In genomic region chr2:102155306-102156015, GRCm38 (mm10) we compare ENCODE assay signal across 17 mouse cellular contexts. TPM values are rescaled to one million over a fixed set of nuclear protein-coding genes. Genes with fewer than 3 reads are reported as not detected.
A peak's percentile ranks its signal among the peaks of the same experiment; 100 is the strongest.
DNase-seq lines count a peak whose midpoint lies in the region; ATAC-seq and TF ChIP-seq lines count a peak whose summit lies in the region.
"Had no signal": no experiment of that assay in that cellular context is flagged by ENCODE, and none has a peak within 500 bp of the region (broad histone marks: within the 10 kb centered on the region; RNA-seq: fewer than 3 reads in every experiment).

No protein-coding gene starts in this region.

- no peak overlapping the region for H3K9ac ChIP-seq in forebrain, embryonic 14.5 days (ENCODE audit: low read length)
- H3K9ac ChIP-seq in forebrain, embryonic 15.5 days (replicated peaks) = no peak overlapping the region
- no peak overlapping the region for H3K9ac ChIP-seq in lung, embryonic 14.5 days
- no peak overlapping the region for H3K9ac ChIP-seq in limb, embryonic 15.5 days
- H3K9ac ChIP-seq: liver, embryonic 14.5 days had no signal

- H3K9me3 ChIP-seq in forebrain, embryonic 14.5 days (replicated peaks; ENCODE audit: control insufficient read depth, low read length) = no peaks in the 10 kb centered on the region
- H3K9me3 ChIP-seq in forebrain, embryonic 15.5 days = no peaks in the 10 kb centered on the region
- H3K9me3 ChIP-seq in lung, embryonic 14.5 days (ENCODE audit: low read depth, low read length) = no peaks in the 10 kb centered on the region
- no peaks in the 10 kb centered on the region for H3K9me3 ChIP-seq in limb, embryonic 15.5 days

- H3K4me1 ChIP-seq in forebrain, embryonic 14.5 days (ENCODE audit: control insufficient read depth, insufficient read depth, low read length) = peaks cover 4% of the 10 kb centered on the region; the same call in 1 of the 2 replicates
- peaks cover 21% of the 10 kb centered on the region for H3K4me1 ChIP-seq in forebrain, embryonic 15.5 days
- peaks cover 51% of the 10 kb centered on the region for H3K4me1 ChIP-seq in kidney, adult 2 months (ENCODE audit: control insufficient read depth, insufficient read depth, low read length)
- H3K4me1 ChIP-seq in lung, embryonic 14.5 days (ENCODE audit: insufficient read depth) = peaks cover 23% of the 10 kb centered on the region
- H3K4me1 ChIP-seq in limb, embryonic 15.5 days = peaks cover 41% of the 10 kb centered on the region

- H3K27ac ChIP-seq in forebrain, embryonic 14.5 days (ENCODE audit: low read depth, low read length) = no peak overlapping the region
- H3K27ac ChIP-seq in forebrain, embryonic 15.5 days (replicated peaks) = no peak overlapping the region
- H3K27ac ChIP-seq in kidney, adult 2 months (ENCODE audit: insufficient read depth, low read depth, low read length) = peak overlapping the region; percentile 85
- H3K27ac ChIP-seq in lung, embryonic 14.5 days (ENCODE audit: low read depth) = no peak overlapping the region
- 0 out of 2 replicates have a peak overlapping the region, but pooled peaks have one; percentile 5 for H3K27ac ChIP-seq in limb, embryonic 15.5 days
- H3K27ac ChIP-seq: left cerebral cortex, adult 2 months; liver, embryonic 14.5 days had no signal

- DNase-seq in forebrain, embryonic 14.5 days (ENCODE audit: low spot score) = no peak
- peak; percentile 34 for DNase-seq in kidney, adult 2 months
- DNase-seq in kidney, adult 18-20 months = no peak
- DNase-seq in lung, embryonic 14.5 days = no peak
- DNase-seq in lung, adult 18-20 months = no peak
- no peak for DNase-seq in testis, postnatal 14 days (ENCODE audit: low spot score)
- DNase-seq: cerebellum, adult 11-12 months; cerebellum, postnatal 36 days; thymus, postnatal 14 days had no signal

- H3K4me2 ChIP-seq in forebrain, embryonic 14.5 days (ENCODE audit: low read length) = no peak overlapping the region
- no peak overlapping the region for H3K4me2 ChIP-seq in forebrain, embryonic 15.5 days (replicated peaks)
- H3K4me2 ChIP-seq in lung, embryonic 14.5 days = no peak overlapping the region
- H3K4me2 ChIP-seq in limb, embryonic 15.5 days = no peak overlapping the region
- H3K4me2 ChIP-seq: heart, embryonic 11.5 days; midbrain, embryonic 11.5 days had no signal

- TF ChIP-seq POLR2A in kidney, adult 2 months (IDR thresholded peaks at IDR 0.05; ENCODE audit: low read depth, low read length) = no peak

- peak; percentile 42; the same call in 1 of the 2 replicates for ATAC-seq in forebrain, embryonic 14.5 days
- ATAC-seq in forebrain, embryonic 15.5 days (replicated peaks) = no peak
- ATAC-seq in lung, embryonic 14.5 days (ENCODE audit: insufficient read depth) = peak; percentile 4; the same call in 1 of the 2 replicates
- no peak for ATAC-seq in limb, embryonic 15.5 days (ENCODE audit: insufficient number of reproducible peaks, low FRiP score, low TSS enrichment, low read depth)

- TF ChIP-seq CTCF in kidney, adult 2 months (conservative IDR thresholded peaks at IDR 0.05; ENCODE audit: insufficient read depth, insufficient read length, low read depth, low read length) = no peak
- no peak for TF ChIP-seq CTCF in lung, embryonic 14.5 days (IDR thresholded peaks at IDR 0.05; ENCODE audit: low read depth)

- no peaks in the 10 kb centered on the region for H3K27me3 ChIP-seq in forebrain, embryonic 14.5 days (replicated peaks; ENCODE audit: control insufficient read depth, insufficient read depth, low read length)
- H3K27me3 ChIP-seq in forebrain, embryonic 15.5 days = no peaks in the 10 kb centered on the region
- H3K27me3 ChIP-seq in kidney, adult 2 months (replicated peaks; ENCODE audit: control insufficient read depth, insufficient read depth, low read length) = no peaks in the 10 kb centered on the region
- H3K27me3 ChIP-seq in lung, embryonic 14.5 days (ENCODE audit: insufficient read depth, low read length) = no peaks in the 10 kb centered on the region
- H3K27me3 ChIP-seq in limb, embryonic 15.5 days = no peaks in the 10 kb centered on the region
- H3K27me3 ChIP-seq: CH12.LX had no signal

- no peak overlapping the region for H3K4me3 ChIP-seq in forebrain, embryonic 14.5 days (ENCODE audit: low read depth, low read length)
- no peak overlapping the region for H3K4me3 ChIP-seq in forebrain, embryonic 15.5 days
- no peak overlapping the region for H3K4me3 ChIP-seq in kidney, adult 2 months (ENCODE audit: insufficient read depth, low read depth, low read length)
- H3K4me3 ChIP-seq in lung, embryonic 14.5 days (ENCODE audit: low read depth, low read length) = no peak overlapping the region
- no peak overlapping the region for H3K4me3 ChIP-seq in limb, embryonic 15.5 days
- H3K4me3 ChIP-seq: erythroblast, embryonic 14.5 days; left cerebral cortex, adult 2 months had no signal

- H3K36me3 ChIP-seq in forebrain, embryonic 14.5 days (ENCODE audit: control insufficient read depth, insufficient read depth, low read length) = no peaks in the 10 kb centered on the region
- no peaks in the 10 kb centered on the region for H3K36me3 ChIP-seq in forebrain, embryonic 15.5 days
- no peaks in the 10 kb centered on the region for H3K36me3 ChIP-seq in kidney, adult 2 months (ENCODE audit: control insufficient read depth, insufficient read depth, low read length)
- no peaks in the 10 kb centered on the region for H3K36me3 ChIP-seq in lung, embryonic 14.5 days (ENCODE audit: insufficient read depth)
- H3K36me3 ChIP-seq in limb, embryonic 15.5 days = peaks cover 2% of the 10 kb centered on the region; the same call in 1 of the 2 replicates

- 53% methylated on average over 5 of the region's 5 CpGs for WGBS in forebrain, embryonic 14.5 days
- WGBS in forebrain, embryonic 15.5 days = 53% methylated on average over 5 of the region's 5 CpGs
- WGBS in kidney, adult 2 months = 24% methylated on average over 5 of the region's 5 CpGs
- WGBS in lung, embryonic 14.5 days = 49% methylated on average over 5 of the region's 5 CpGs
- WGBS in limb, embryonic 15.5 days = 43% methylated on average over 5 of the region's 5 CpGs

RNA-seq across cellular contexts. Expression of gene Ldlrad3, which starts 30.7 kb away (rescaled TPM):
- 18.1 and 21.1 TPM in 2 replicates for polyA plus RNA-seq in forebrain, embryonic 14.5 days (2014; fragmentation: Nextera tagmentation; extraction: Ambion mirVana)
- 30.0 and 31.1 TPM in 2 replicates for polyA plus RNA-seq in forebrain, embryonic 15.5 days (2015; fragmentation: Nextera tagmentation; extraction: Ambion mirVana)
- 16.2 and 18.5 TPM in 2 replicates for polyA plus RNA-seq in kidney, adult 2 months (2012; rRNA removed)
- 58.3 and 60.4 TPM in 2 replicates for polyA plus RNA-seq in lung, embryonic 14.5 days (2014; fragmentation: Nextera tagmentation; extraction: Ambion mirVana)
- polyA plus RNA-seq in limb, embryonic 15.5 days (2015; fragmentation: Nextera tagmentation; extraction: Ambion mirVana) = 55.1 and 58.3 TPM in 2 replicates
- polyA plus RNA-seq: erythroblast, embryonic 14.5 days had no signal

Comparison
In these comparisons a context has a peak if more than half of its experiments do, and no peak if none do; other contexts are left out.
1. ATAC-seq: peak in forebrain, embryonic 14.5 days (single experiment) and lung, embryonic 14.5 days (single experiment); none in forebrain, embryonic 15.5 days (single experiment) and limb, embryonic 15.5 days (single experiment).
2. H3K27ac ChIP-seq: peak in kidney, adult 2 months (single experiment) and limb, embryonic 15.5 days (single experiment); none in forebrain, embryonic 14.5 days (single experiment), forebrain, embryonic 15.5 days (single experiment) and lung, embryonic 14.5 days (single experiment).